Mouse (Mus musculus) adrenal gland, adult 8-10 months (tissue): ENCODE measurements around the gene Mertk. TPM values are rescaled to one million over a fixed set of nuclear protein-coding genes. Genes with fewer than 3 reads are reported as not detected.
"Not testable (repeated sequence)": the region's sequence is repeated elsewhere in the genome, so short reads cannot be mapped to it uniquely, and the experiment has no call there.

Experiments
- DNase-seq: peaks from one replicate; pipeline ENCODE4 v3.0.0; 2022
- total RNA-seq, 4 experiments: library from RNA; stranded (reverse); gene quantifications; 2 replicates each; pipeline ENCODE4 v1.2.4; 2022

Gene Mertk
- total RNA-seq = 10 to 100 TPM in 3 of 4 experiments, 1 to 10 TPM in 1; 9.6 to 19.3 (median 12.6) TPM

GRCm38 (mm10) chr2:128698693-128699181, at the start of gene Mertk:
Mertk (plus strand) TSS chr2:128698956.
- DNase-seq = peak; percentile 82

GRCm38 (mm10) chr2:128680661-128681060, 18.1 kb upstream of the Mertk start:
- DNase-seq = no peak

GRCm38 (mm10) chr2:128686921-128687557, 11.7 kb upstream of the Mertk start, which contains the start of gene Anapc1:
Anapc1 (minus strand) TSS chr2:128687391.
- DNase-seq = peak; percentile 84

GRCm38 (mm10) chr2:128687558-128688120, 11.1 kb upstream of the Mertk start:
- no peak for DNase-seq

- no peak for DNase-seq
Observed at GRCm38 (mm10) chr2:128692336-128692735, 6.4 kb upstream of the Mertk start.

GRCm38 (mm10) chr2:128692771-128693170, 6.0 kb upstream of the Mertk start:
- DNase-seq = no peak

- no peak for DNase-seq
Observed at GRCm38 (mm10) chr2:128693236-128693635, 5.5 kb upstream of the Mertk start.

- DNase-seq = not testable (repeated sequence)
Observed at GRCm38 (mm10) chr2:128693828-128694227, 4.9 kb upstream of the Mertk start.

- no peak for DNase-seq
Observed at GRCm38 (mm10) chr2:128694548-128694947, 4.2 kb upstream of the Mertk start.

GRCm38 (mm10) chr2:128696426-128696825, 2.3 kb upstream of the Mertk start:
- DNase-seq = no peak

- no peak for DNase-seq
Observed at GRCm38 (mm10) chr2:128697047-128697446, 1.7 kb upstream of the Mertk start.

- no peak for DNase-seq
Observed at GRCm38 (mm10) chr2:128697566-128697965, 1.2 kb upstream of the Mertk start.

GRCm38 (mm10) chr2:128698140-128698692, 540 bp upstream of the Mertk start:
- DNase-seq = peak; percentile 79

GRCm38 (mm10) chr2:128699201-128699885, 587 bp downstream of the Mertk start:
- peak; percentile 15 for DNase-seq

- peak; percentile 21 for DNase-seq
Observed at GRCm38 (mm10) chr2:128704474-128704873, 5.7 kb downstream of the Mertk start.

- DNase-seq = no peak
Observed at GRCm38 (mm10) chr2:128709264-128709663, 10.5 kb downstream of the Mertk start.

- no peak for DNase-seq
Observed at GRCm38 (mm10) chr2:128710609-128711008, 11.9 kb downstream of the Mertk start.

GRCm38 (mm10) chr2:128712940-128713339, 14.2 kb downstream of the Mertk start:
- no peak for DNase-seq

GRCm38 (mm10) chr2:128713548-128714003, 14.8 kb downstream of the Mertk start:
- no peak for DNase-seq

- DNase-seq = no peak
Observed at GRCm38 (mm10) chr2:128714724-128715241, 16.0 kb downstream of the Mertk start.

GRCm38 (mm10) chr2:128715979-128716378, 17.2 kb downstream of the Mertk start:
- DNase-seq = no peak

- no peak for DNase-seq
Observed at GRCm38 (mm10) chr2:128719380-128719779, 20.6 kb downstream of the Mertk start.
